ENCODE assay signal across 8 mouse cellular contexts in genomic region chr2:26445666-26446445, GRCm38 (mm10). TPM values are rescaled to one million over a fixed set of nuclear protein-coding genes. Genes with fewer than 3 reads are reported as not detected.
DNase-seq lines count a peak whose midpoint lies in the region; ATAC-seq lines count a peak whose summit lies in the region.

No protein-coding gene starts in this region.

- H3K27ac ChIP-seq in brown adipose tissue, adult 24 weeks (replicated peaks; ENCODE audit: low read depth, low read length): peak overlapping the region; percentile 71
- peak overlapping the region; percentile 79 for H3K27ac ChIP-seq in hindbrain, embryonic 11.5 days (ENCODE audit: low read depth, low read length)

- WGBS in hindbrain, embryonic 11.5 days: under 1% methylated on average over 44 of the region's 44 CpGs

- H3K9me3 ChIP-seq in hindbrain, embryonic 11.5 days (ENCODE audit: control insufficient read depth, low read length): no peaks in the 10 kb centered on the region

- H3K36me3 ChIP-seq in hindbrain, embryonic 11.5 days (ENCODE audit: control insufficient read depth, insufficient read depth, low read length): no peaks in the 10 kb centered on the region; the same call in 1 of the 2 replicates

- ATAC-seq in hindbrain, embryonic 11.5 days (ENCODE audit: low FRiP score): peak; percentile 92

- H3K27me3 ChIP-seq in hindbrain, embryonic 11.5 days (ENCODE audit: control insufficient read depth, insufficient read depth, low read length): no peaks in the 10 kb centered on the region

- H3K4me3 ChIP-seq in brown adipose tissue, adult 24 weeks (ENCODE audit: insufficient read depth, low read depth, low read length): peak overlapping the region; percentile 81
- peak overlapping the region; percentile 66 for H3K4me3 ChIP-seq in hindbrain, embryonic 11.5 days (ENCODE audit: low read depth, low read length)

- H3K4me1 ChIP-seq in brown adipose tissue, adult 24 weeks (ENCODE audit: control insufficient read depth, insufficient read depth, insufficient read length, low read length): peaks cover 7% of the 10 kb centered on the region
- peaks cover 6% of the 10 kb centered on the region for H3K4me1 ChIP-seq in hindbrain, embryonic 11.5 days (replicated peaks; ENCODE audit: control insufficient read depth, insufficient read depth, low read length)

- peak; percentile 90 for DNase-seq in MEL-GATA-1-ER (ENCODE audit: extremely low read depth, low read depth)
- DNase-seq in forelimb bud, embryonic 11.5 days (ENCODE audit: low read depth, low spot score): peak; percentile 90
- peak; percentile 92 for DNase-seq in hindbrain, embryonic 11.5 days (ENCODE audit: low spot score)
- peak; percentile 80 to 94 for DNase-seq in layer of hippocampus, postnatal 25 days (ENCODE audit: extremely low spot score in 1 of 2, low spot score in 1 of 2)
- peak; percentile 95 for DNase-seq in lung, postnatal 10 days
- peak; percentile 97 for DNase-seq in retina, postnatal 1 day
- no peak for DNase-seq in c-Kit-positive CD71-positive TER-119-positive erythroid progenitor cells, embryonic 14.5 days (ENCODE audit: low spot score)

- H3K9ac ChIP-seq in hindbrain, embryonic 11.5 days (ENCODE audit: low read depth, low read length): peak overlapping the region; percentile 67

- peak overlapping the region; percentile 93 for H3K4me2 ChIP-seq in hindbrain, embryonic 11.5 days (replicated peaks; ENCODE audit: low read depth, low read length)

RNA-seq across cellular contexts. Expression of gene Sec16a, which starts 0.8 kb away (rescaled TPM):
- polyA plus RNA-seq in brown adipose tissue, adult 24 weeks (2012; ENCODE audit: insufficient read depth, insufficient read length, missing spikeins): 21.0 and 21.6 TPM in 2 replicates
- 29.6 and 31.2 TPM in 2 replicates for polyA plus RNA-seq in hindbrain, embryonic 11.5 days (2014; fragmentation: Nextera tagmentation; extraction: Ambion mirVana)
- 10 to 100 TPM; 46.4 to 48.1 TPM for total RNA-seq in layer of hippocampus, postnatal 25 days (2021)

RNA-seq across cellular contexts. Expression of gene Inpp5e, which starts 36.9 kb away (rescaled TPM):
- polyA plus RNA-seq in brown adipose tissue, adult 24 weeks (2012; ENCODE audit: insufficient read depth, insufficient read length, missing spikeins): 6.7 and 7.8 TPM in 2 replicates
- polyA plus RNA-seq in hindbrain, embryonic 11.5 days (2014; fragmentation: Nextera tagmentation; extraction: Ambion mirVana): 23.1 and 23.9 TPM in 2 replicates
- 10 to 100 TPM; 21.7 to 24.4 TPM for total RNA-seq in layer of hippocampus, postnatal 25 days (2021)

RNA-seq across cellular contexts. Expression of gene Pmpca, which starts 56.7 kb away (rescaled TPM):
- 75.4 and 83.9 TPM in 2 replicates for polyA plus RNA-seq in brown adipose tissue, adult 24 weeks (2012; ENCODE audit: insufficient read depth, insufficient read length, missing spikeins)
- polyA plus RNA-seq in hindbrain, embryonic 11.5 days (2014; fragmentation: Nextera tagmentation; extraction: Ambion mirVana): 94.4 and 108 TPM in 2 replicates
- 10 to 100 TPM; 94.8 to 96.0 TPM for total RNA-seq in layer of hippocampus, postnatal 25 days (2021)

RNA-seq across cellular contexts. Expression of gene Entr1, which starts 56.7 kb away (rescaled TPM):
- 49.7 and 61.2 TPM in 2 replicates for polyA plus RNA-seq in brown adipose tissue, adult 24 weeks (2012; ENCODE audit: insufficient read depth, insufficient read length, missing spikeins)
- polyA plus RNA-seq in hindbrain, embryonic 11.5 days (2014; fragmentation: Nextera tagmentation; extraction: Ambion mirVana): 133 and 140 TPM in 2 replicates
- total RNA-seq in layer of hippocampus, postnatal 25 days (2021): 100 to 1,000 TPM; 133 to 170 TPM
